Mouse (Mus musculus) cerebellum, adult 2 months (tissue): ENCODE results near the gene Fcgrt. TPM values are rescaled to one million over a fixed set of nuclear protein-coding genes. Genes with fewer than 3 reads are reported as not detected.
A peak's percentile ranks its signal among the peaks of the same experiment; 100 is the strongest.

Experiments used
- DNase-seq, 2 experiments: peaks; one replicate each; pipeline ENCODE4 v3.0.0; 2021
- H3K27ac ChIP-seq: fragments of 200-500 bp; 2 replicates; pipeline ENCODE4 v1.5.1; 2012; ENCODE audit warnings: low read length, control low read depth, inconsistent platforms; ENCODE audit not compliant: insufficient read depth
- H3K27me3 ChIP-seq: fragments of 200-500 bp; 2 replicates; pipeline ENCODE4 v1.6.1; 2012; ENCODE audit warnings: inconsistent platforms, mild to moderate bottlenecking, low read length, moderate library complexity; ENCODE audit not compliant: control insufficient read depth, insufficient read depth
- H3K4me1 ChIP-seq: fragments of 200-500 bp; 2 replicates; pipeline ENCODE4 v1.6.1; 2011; ENCODE audit warnings: low read length; ENCODE audit not compliant: control insufficient read depth, insufficient read depth
- H3K4me3 ChIP-seq: fragments of 200-500 bp; replicated peaks from 2 replicates; pipeline ENCODE3; 2011; ENCODE audit warnings: mild to moderate bottlenecking, low read depth, low read length, control low read depth; ENCODE audit not compliant: insufficient read depth
- CTCF ChIP-seq: fragments of 200-500 bp; IDR thresholded peaks from 2 replicates; pipeline ENCODE4 v1.5.1; 2011; ENCODE audit warnings: low read depth, mild to moderate bottlenecking, control low read depth, low read length, moderate library complexity, borderline replicate concordance; ENCODE audit not compliant: insufficient read depth
- POLR2A ChIP-seq: fragments of 200-500 bp; IDR thresholded peaks from 2 replicates; pipeline ENCODE4 v1.6.1; 2011; ENCODE audit warnings: low read length, control low read depth, borderline replicate concordance; ENCODE audit not compliant: insufficient read depth
- WGBS: fragments of 180-500 bp; shearing (Covaris S2); methylation state at CpG from one replicate; pipeline ENCODE4 v1.1.7; 2018; 5-methylcytosine and 5-hydroxymethylcytosine counted together
- polyA plus RNA-seq: library from polyadenylated mRNA; depleted of rRNA; stranded (reverse); fragments of >200 nt; gene quantifications from 2 replicates; pipeline ENCODE4 v1.2.3, GENCODE M21; 2012; rRNA removed

The Fcgrt gene
- polyA plus RNA-seq, 1 experiment: 32.1 TPM

DNA sequence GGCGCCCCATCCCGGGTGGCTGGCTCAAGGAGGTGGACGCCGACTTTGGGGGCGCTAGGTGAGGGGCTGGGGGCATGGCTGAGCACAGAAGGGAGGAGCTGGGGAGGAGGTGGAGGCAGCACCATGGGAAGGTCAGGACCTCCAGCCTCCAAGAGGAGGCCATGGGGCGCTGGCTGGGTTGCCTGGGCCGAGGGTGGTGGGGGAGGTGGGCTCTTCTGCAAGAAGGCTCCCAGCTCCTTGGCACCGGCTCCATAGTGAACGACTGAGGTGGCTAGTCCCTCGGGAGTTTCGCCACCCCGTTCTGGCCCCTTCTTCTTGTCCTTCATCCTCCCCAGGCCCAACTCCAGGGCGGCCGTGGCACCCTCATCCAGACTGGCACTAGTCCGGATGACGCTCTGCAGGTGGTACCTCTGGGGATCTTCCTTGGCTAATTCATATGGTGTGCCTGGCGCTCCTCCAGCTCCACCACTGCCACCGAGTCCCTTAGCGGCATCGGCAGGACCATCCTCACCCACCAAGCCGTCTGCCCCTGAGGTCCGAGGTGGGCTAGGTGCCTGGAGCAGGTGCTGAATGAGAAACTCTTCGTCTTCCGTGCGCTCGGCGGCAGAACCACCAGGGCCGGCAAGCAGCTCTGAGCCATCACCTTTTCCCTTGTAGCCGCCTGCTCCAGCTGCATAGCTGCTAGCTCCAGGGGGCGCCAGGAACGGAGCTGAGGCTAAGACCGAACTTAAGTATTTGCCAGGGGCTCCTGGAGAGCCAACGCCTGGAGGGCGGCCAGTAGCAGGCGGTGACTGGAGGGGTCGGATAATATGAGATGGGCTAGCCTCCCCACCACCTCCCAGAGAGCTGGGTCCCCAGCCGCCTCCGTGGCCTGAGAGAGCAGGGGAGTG, 55.4 kb downstream of the Fcgrt start:
- Histone ChIP-seq H3K4me3 (no peak overlapping the region), H3K27ac (no peak overlapping the region), H3K4me1 (peaks cover 9% of the 10 kb centered on the region), H3K27me3 (no peaks in the 10 kb centered on the region)
- DNase-seq: peak in 1 of 2 experiments; percentile 41
- no peak for TF ChIP-seq CTCF
- TF ChIP-seq POLR2A: no peak
- WGBS: 51% methylated on average over 38 of the region's 38 CpGs

DNA sequence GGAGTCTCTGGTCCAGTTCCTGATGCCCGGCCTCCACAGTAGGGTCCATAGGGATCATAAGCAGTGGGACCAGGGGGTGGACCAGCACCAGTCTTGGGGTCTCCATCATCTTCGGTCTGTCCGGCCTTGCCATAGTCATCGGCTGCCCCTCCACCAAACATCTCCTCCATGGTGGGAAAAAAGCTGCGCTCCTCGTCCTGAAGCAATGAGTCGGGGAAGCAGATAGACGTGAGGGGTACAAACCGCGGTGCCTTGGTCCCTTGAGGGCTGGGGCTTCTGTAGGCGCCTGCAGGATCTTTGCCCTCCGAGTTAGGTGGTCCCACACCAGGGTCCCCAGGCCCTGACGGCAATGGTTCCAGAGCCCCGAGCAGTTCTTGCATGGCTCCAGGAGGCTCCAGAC, 56.2 kb downstream of the Fcgrt start:
- no peak overlapping the region for H3K4me3 ChIP-seq
- H3K27ac ChIP-seq: no peak overlapping the region
- no peaks in the 10 kb centered on the region for H3K27me3 ChIP-seq
- TF ChIP-seq CTCF (no peak), POLR2A (no peak)
- no peak for DNase-seq
- H3K4me1 ChIP-seq: peaks cover 9% of the 10 kb centered on the region
- 94% methylated on average over 14 of the region's 14 CpGs for WGBS

DNA sequence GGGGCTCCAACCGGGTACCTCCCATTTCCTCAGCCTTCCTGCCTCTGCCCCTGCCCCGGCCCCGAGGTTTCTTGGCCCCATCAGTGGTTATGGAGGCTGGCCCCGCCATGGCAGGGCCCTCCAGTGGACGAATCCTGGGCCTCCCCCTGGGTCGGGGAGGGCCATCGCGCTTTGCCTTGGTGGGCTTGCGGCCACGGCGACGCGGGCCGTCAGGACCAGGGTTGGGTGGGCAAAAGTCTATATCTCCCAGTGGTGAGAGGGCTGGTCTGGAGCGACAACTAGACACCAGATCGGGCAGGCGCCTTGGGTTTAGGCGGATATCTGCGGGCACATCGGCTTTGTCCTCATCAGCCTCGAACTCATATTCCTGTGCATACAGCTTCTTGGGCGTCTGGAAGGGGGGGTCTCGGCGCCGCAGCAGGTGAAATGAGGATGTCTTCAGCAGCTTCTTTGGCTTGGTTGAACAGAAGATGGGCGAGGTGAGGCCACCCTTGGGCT, 56.7 kb downstream of the Fcgrt start:
- no peak overlapping the region for H3K27ac ChIP-seq
- DNase-seq: no peak
- H3K4me3 ChIP-seq: no peak overlapping the region
- peaks cover 9% of the 10 kb centered on the region for H3K4me1 ChIP-seq
- WGBS: 93% methylated on average over 26 of the region's 26 CpGs
- H3K27me3 ChIP-seq: no peaks in the 10 kb centered on the region
- TF ChIP-seq POLR2A (no peak), CTCF (no peak)

DNA sequence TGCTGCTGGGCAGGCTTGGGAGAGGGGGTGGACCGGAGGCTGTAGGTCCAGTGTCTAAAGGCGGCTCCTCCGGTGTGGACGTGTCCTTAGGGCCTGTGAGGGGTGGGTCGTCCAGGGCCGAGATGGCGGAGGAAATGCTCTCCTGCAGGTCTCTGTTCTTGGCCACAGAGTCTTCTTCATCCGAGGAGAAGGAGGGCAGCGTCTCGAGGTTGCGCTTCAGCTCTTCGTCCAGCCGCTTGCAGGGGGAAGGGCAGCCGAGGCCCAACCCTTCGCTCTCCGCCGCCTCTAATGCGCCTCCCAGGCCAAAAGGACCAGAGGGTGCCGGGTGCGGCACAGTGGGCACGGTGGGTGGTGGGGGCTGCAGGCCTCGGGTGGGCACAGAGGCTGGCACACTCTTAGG, 57.9 kb downstream of the Fcgrt start:
- Histone ChIP-seq H3K27ac (no peak overlapping the region), H3K4me1 (peaks cover 6% of the 10 kb centered on the region), H3K27me3 (no peaks in the 10 kb centered on the region), H3K4me3 (no peak overlapping the region)
- TF ChIP-seq POLR2A (no peak), CTCF (no peak)
- no peak for DNase-seq
- 82% methylated on average over 22 of the region's 22 CpGs for WGBS

DNA sequence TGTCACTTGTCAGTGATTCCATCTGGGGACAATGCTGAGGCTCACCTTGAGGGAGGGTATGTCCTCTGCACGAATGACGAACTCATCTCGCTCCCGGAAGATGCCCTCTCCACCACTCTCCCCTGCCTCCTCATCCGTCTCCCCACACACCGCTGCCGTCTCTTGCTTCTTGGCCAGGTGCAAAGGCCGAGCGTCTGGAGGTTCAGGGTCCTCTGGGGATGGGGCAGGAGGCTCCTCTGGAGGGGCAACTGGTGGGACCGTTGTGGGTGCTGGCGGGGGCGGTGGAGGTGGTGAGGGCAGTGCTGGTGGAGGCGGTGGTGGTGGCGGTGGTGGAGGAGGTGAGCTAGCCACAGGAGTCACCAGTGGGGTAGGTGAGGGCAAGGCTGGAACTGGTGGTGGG, 60.3 kb downstream of the Fcgrt start:
- WGBS: 91% methylated on average over 14 of the region's 14 CpGs
- Histone ChIP-seq H3K4me1 (peaks cover 3% of the 10 kb centered on the region), H3K27ac (no peak overlapping the region), H3K4me3 (no peak overlapping the region), H3K27me3 (no peaks in the 10 kb centered on the region)
- TF ChIP-seq POLR2A (no peak), CTCF (no peak)
- no peak for DNase-seq

Other genes with a start within 250 kb of the Fcgrt start
- 38.3 and 46.7 TPM in 2 replicates for gene Pnkp, start 246.7 kb downstream of the Fcgrt start, polyA plus RNA-seq
- gene Ptov1, start 234.1 kb downstream of the Fcgrt start, polyA plus RNA-seq: 355 and 364 TPM in 2 replicates
- gene Med25, start 211.1 kb downstream of the Fcgrt start, polyA plus RNA-seq: 105 and 117 TPM in 2 replicates
- 29.0 and 31.9 TPM in 2 replicates for gene Fuz, start 207.8 kb downstream of the Fcgrt start, polyA plus RNA-seq
- 216 and 229 TPM in 2 replicates for gene Ap2a1, start 174.4 kb downstream of the Fcgrt start, polyA plus RNA-seq
- 0.16 and 0.40 TPM in 2 replicates for gene Tsks, start 160.6 kb downstream of the Fcgrt start, polyA plus RNA-seq
- 129 and 137 TPM in 2 replicates for gene Cpt1c, start 129.0 kb downstream of the Fcgrt start, polyA plus RNA-seq
- gene Prmt1, start 117.3 kb downstream of the Fcgrt start, polyA plus RNA-seq: 225 and 227 TPM in 2 replicates
- gene Irf3, start 106.2 kb downstream of the Fcgrt start, polyA plus RNA-seq: 126 and 130 TPM in 2 replicates
- gene Bcl2l12, start 105.1 kb downstream of the Fcgrt start, polyA plus RNA-seq: 6.0 and 6.4 TPM in 2 replicates
- 115 and 120 TPM in 2 replicates for gene Scaf1, start 87.5 kb downstream of the Fcgrt start, polyA plus RNA-seq
- 29.7 and 29.9 TPM in 2 replicates for gene Rras, start 85.9 kb downstream of the Fcgrt start, polyA plus RNA-seq
- 22.6 and 23.3 TPM in 2 replicates for gene Prr12, start 51.0 kb downstream of the Fcgrt start, polyA plus RNA-seq
- gene Nosip, start 41.4 kb downstream of the Fcgrt start, polyA plus RNA-seq: 106 and 112 TPM in 2 replicates
- gene Prrg2, start 41.2 kb downstream of the Fcgrt start, polyA plus RNA-seq: 23.3 and 23.7 TPM in 2 replicates
- 7.6 and 8.6 TPM in 2 replicates for gene Rcn3, start 11.6 kb downstream of the Fcgrt start, polyA plus RNA-seq
- 392 and 433 TPM in 2 replicates for gene Rps11, start 20.6 kb upstream of the Fcgrt start, polyA plus RNA-seq
- 1,090 and 1,228 TPM in 2 replicates for gene Rpl13a, start 24.9 kb upstream of the Fcgrt start, polyA plus RNA-seq
- gene Gm45713, start 32.4 kb upstream of the Fcgrt start, polyA plus RNA-seq: 0.16 TPM in 1 of 2 replicates, not detected in the other
- gene Flt3l, start 32.6 kb upstream of the Fcgrt start, polyA plus RNA-seq: 24.4 and 28.4 TPM in 2 replicates
- 52.3 and 53.1 TPM in 2 replicates for gene Pih1d1, start 50.5 kb upstream of the Fcgrt start, polyA plus RNA-seq
- gene Aldh16a1, start 50.7 kb upstream of the Fcgrt start, polyA plus RNA-seq: 17.2 and 18.0 TPM in 2 replicates
- 397 and 476 TPM in 2 replicates for gene Slc17a7, start 60.1 kb upstream of the Fcgrt start, polyA plus RNA-seq
- 0.54 and 0.57 TPM in 2 replicates for gene Gfy, start 75.7 kb upstream of the Fcgrt start, polyA plus RNA-seq
- gene Pth2, start 77.1 kb upstream of the Fcgrt start, polyA plus RNA-seq: not detected in 2 replicates
- gene Ccdc155, start 101.0 kb upstream of the Fcgrt start, polyA plus RNA-seq: 1.9 and 2.4 TPM in 2 replicates
- gene Dkkl1, start 108.3 kb upstream of the Fcgrt start, polyA plus RNA-seq: 0.36 and 0.51 TPM in 2 replicates
- gene Tead2, start 111.9 kb upstream of the Fcgrt start, polyA plus RNA-seq: 4.7 and 5.0 TPM in 2 replicates
- 3.1 and 4.3 TPM in 2 replicates for gene Cd37, start 135.3 kb upstream of the Fcgrt start, polyA plus RNA-seq
- 2.6 and 3.1 TPM in 2 replicates for gene Slc6a16, start 137.2 kb upstream of the Fcgrt start, polyA plus RNA-seq
- gene Slc6a21, start 173.7 kb upstream of the Fcgrt start, polyA plus RNA-seq: not detected in 2 replicates
- gene Trpm4, start 229.9 kb upstream of the Fcgrt start, polyA plus RNA-seq: 17.5 and 18.9 TPM in 2 replicates
- 0.11 and 0.31 TPM in 2 replicates for gene Hrc, start 231.4 kb upstream of the Fcgrt start, polyA plus RNA-seq